Mouse (Mus musculus) spleen, postnatal 36 days (tissue): ENCODE measurements around the gene Ppp1r1c.
"Not testable (repeated sequence)": the region's sequence is repeated elsewhere in the genome, so short reads cannot be mapped to it uniquely, and the experiment has no call there.

ENCODE experiments used
- DNase-seq, 2 experiments: peaks; one replicate each; pipeline ENCODE4 v3.0.0; 2022; ENCODE audit warnings: low spot score in 2 of 2, mixed read lengths in 1 of 2

Gene Ppp1r1c

GRCm38 (mm10) chr2:79744164-79744563, 36.6 kb downstream of the Ppp1r1c start:
- DNase-seq = no peak

DNA sequence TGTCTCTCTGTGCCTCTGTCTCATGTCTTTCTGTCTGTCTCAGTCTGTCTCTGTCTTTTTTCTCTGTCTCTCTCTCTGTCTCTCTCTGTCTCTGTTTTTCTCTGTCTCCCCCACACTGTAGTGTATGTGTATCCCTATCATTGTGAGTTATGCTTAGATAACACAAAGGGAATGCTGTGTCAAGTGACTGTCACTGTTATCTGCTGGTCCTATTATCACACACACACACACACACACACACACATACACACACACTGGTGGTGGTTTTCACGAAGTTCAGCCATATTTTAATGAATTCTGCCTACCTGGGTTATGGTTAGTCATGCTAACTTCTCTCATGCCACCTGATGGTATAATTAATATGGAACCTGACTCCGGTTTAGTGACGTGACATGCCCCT, 44.1 kb downstream of the Ppp1r1c start:
- no peak for DNase-seq

DNA sequence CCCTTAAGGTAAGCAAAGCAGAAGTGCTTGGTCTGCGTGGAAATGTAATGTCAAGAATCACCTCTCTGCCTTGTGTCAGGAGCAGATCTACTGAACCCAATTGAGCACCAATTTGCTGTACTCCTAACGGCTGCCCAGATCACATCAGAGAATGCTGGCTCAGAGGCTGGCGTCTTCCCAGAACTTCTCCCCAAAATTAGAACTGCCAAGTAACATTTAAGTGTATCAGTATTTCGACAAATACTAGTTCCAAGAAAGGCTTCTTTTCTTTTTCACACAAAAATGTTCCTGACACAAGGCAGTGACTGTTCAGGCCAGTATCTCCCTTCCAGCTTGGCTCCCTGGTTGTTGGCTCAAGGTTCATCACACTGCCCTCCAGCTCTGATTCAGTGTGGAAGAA, 52.4 kb downstream of the Ppp1r1c start:
- no peak for DNase-seq

DNA sequence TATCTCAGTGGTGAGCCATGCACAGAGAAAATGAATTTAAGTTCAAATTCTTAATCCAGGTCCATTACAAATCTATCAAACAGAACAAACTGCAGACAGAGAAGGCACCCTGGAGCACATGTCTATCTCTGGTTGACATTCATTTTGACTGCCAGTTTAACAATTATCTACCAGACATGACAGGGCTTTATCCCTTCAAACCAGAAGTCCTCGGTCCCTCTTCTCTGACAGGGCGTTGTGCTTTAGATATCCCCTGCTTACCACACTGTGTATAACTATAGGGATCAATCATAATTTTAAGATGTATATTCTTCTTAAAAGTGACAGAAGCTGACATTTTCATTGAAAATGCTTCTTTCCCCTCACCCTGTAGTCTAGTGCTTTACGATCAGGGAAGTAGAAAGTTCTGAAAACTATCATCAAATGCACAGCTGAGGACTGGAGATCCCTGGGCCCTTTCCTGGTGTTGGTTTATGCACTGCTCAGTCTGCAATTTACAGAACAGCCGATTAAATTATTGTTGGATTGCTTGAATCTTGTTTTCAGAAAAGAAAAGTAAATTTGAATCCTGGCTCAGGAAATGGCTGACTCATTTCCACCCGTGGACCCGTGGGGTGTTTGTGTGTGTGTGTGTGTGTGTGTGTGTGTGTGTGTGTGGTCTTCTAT, 55.3 kb downstream of the Ppp1r1c start:
- DNase-seq = no peak

GRCm38 (mm10) chr2:79765032-79765431, 57.5 kb downstream of the Ppp1r1c start:
- DNase-seq = no peak

- DNase-seq = no peak
Observed at GRCm38 (mm10) chr2:79765723-79766122, 58.1 kb downstream of the Ppp1r1c start.

GRCm38 (mm10) chr2:79768625-79769024, 61.0 kb downstream of the Ppp1r1c start:
- no peak for DNase-seq

DNA sequence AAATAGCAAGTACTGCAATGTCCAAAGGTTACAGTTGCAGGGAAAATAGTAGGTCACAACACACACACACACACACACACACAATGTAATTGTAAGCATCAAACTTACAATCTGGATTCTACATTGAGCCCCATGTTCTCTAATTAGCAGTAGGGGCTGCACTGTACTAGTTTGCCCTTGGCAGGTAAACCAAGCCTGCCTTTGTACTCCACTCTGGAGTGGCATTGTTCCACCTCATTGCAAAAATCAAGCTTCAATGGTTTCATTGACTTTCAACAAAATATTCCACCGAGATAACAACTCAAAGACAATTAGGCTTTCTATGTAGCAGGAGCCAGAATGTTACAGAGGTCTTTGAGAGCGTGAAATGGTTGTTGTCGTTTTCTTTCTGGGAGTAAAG, 62.7 kb downstream of the Ppp1r1c start:
- no peak for DNase-seq

GRCm38 (mm10) chr2:79774372-79774771, 66.8 kb downstream of the Ppp1r1c start:
- DNase-seq = peak; percentile 51 to 62

GRCm38 (mm10) chr2:79777801-79778200, 70.2 kb downstream of the Ppp1r1c start:
- no peak for DNase-seq

- no peak for DNase-seq
Observed at GRCm38 (mm10) chr2:79780772-79781171, 73.2 kb downstream of the Ppp1r1c start.

DNA sequence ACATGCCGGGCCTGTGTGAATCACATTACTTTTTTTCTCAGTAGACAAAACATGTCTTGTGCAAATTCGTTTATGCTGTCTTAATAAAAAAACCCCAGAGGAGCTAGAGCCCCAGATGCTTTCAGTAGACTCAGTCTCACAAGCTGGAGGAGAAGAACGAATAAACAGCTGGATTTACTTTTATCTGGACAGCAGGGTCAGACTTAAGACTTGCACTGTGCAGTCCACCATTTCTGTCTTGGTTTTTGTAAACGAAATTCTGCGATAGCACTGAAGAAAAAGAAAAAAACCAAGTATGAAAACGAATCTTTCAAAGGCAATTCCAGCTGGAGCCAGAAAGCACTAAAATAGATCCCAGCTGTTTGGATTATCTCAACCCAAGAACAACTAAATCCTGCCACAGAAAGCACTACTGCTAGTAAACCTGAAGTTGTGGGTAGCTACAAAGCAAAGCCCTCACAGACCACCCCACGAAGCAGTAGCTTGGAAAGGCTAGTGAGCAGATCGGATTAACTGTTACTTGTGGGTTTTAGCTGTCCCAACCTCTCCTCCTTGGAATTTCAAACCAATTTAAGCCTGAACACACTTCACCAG, 78.1 kb downstream of the Ppp1r1c start:
- DNase-seq = no peak

- DNase-seq = no peak
Observed at GRCm38 (mm10) chr2:79786467-79786866, 78.9 kb downstream of the Ppp1r1c start.

GRCm38 (mm10) chr2:79793186-79793585, 85.6 kb downstream of the Ppp1r1c start:
- DNase-seq = no peak

GRCm38 (mm10) chr2:79797444-79797843, 89.9 kb downstream of the Ppp1r1c start:
- DNase-seq = no peak

DNA sequence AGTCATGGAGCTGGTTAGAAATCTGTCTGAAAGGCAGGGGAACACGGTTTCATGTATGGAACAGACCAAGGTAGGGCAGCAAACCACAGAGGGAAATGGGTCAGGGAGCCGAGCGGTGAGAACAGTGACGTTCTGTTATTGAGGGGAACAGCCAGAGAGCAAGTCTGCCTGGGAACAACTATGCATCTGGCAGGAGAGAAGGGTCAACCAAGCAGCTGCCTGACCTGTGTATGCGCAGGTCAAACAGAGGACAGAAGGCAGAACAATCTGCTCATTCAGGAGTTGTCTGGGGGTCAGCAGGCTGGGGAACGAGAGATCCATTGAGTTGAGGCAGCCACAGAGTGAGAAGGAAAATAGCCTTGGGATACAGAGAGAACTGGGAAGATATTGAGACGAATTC, 91.0 kb downstream of the Ppp1r1c start:
- no peak for DNase-seq

DNA sequence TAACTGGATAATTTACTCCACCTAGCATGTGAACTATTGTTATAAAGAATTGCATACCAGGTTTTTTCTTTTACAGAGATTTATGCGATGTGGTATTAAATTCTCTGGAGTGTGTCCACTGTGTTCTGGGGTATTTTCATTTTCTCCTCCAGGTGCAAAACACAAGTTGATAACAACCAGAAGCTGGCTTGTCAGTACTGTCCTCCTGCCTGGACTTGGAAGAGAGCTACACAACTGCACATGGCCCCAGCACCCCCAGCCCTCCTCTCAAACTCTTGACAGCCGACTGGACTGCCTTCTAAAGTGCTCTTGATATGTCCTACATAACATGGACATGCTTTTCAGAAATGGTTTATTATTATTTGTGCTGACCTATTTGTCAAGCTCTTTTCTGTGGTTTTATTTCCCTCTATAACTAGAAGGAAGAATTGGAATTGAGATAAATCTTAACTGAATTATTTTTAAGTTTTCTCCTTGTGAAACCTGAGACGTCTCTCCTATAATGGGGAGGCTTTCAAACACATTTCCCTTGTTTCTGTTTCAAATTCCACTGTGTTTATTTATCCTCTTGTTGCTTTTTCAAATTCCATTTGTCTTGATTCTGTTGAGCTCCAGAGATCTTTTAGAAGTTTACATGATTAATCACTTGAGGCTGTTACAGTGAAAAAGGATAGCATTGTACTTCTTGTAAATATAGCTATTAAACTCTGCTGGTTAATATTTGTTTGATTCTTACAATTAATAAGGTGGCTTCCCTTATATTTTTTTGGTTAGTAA, 108.3 kb downstream of the Ppp1r1c start:
- DNase-seq = no peak

DNA sequence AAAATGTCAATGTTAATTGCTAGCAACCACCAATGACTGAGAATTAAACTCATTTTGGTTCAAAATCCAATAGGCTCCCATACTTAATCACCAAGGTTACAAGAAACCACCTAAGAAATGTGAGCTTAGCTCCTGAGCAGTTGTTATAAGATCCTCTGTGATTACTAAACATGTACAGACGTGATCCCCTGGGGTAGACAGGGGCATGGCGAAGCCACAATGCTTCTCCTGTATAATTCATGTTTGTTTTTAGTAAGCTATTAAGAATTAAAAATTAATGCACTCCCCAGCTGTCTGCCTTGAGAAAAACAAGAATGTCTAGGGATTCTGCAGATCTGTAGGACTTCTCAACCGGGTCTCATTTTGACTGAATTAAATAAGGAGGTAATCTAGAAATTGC, 112.0 kb downstream of the Ppp1r1c start:
- DNase-seq = no peak

- no peak for DNase-seq
Observed at GRCm38 (mm10) chr2:79825853-79826252, 118.3 kb downstream of the Ppp1r1c start.

GRCm38 (mm10) chr2:79839090-79839489, 131.5 kb downstream of the Ppp1r1c start:
- DNase-seq = no peak

GRCm38 (mm10) chr2:79839513-79839912, 131.9 kb downstream of the Ppp1r1c start:
- no peak for DNase-seq

GRCm38 (mm10) chr2:79847396-79847795, 139.8 kb downstream of the Ppp1r1c start:
- DNase-seq = not testable (repeated sequence)

DNA sequence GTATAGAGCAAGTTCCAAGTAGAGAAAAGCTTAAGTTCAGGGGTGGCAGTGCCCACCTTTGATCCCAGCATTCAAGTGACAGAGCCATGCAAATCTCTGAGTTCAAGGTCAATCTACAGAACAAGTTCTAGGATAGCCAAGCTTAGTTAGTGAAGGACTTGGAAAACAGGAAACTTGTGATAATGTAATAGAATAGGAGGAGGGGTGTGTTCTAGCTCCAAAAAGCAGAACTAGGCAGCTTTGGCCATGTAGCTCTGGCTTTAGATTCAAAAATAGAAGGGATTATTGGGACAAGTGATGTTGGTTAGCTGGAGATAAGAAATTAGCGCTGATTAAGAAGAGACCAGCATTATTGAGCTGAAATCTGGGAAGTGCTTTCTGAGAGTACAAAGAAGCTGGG, 149.3 kb downstream of the Ppp1r1c start:
- no peak for DNase-seq
